Mouse (Mus musculus) liver, embryonic 14 days (tissue): ENCODE data around the gene Strap. TPM values are rescaled to one million over a fixed set of nuclear protein-coding genes. Genes with fewer than 3 reads are reported as not detected.

Experiments
- polyA plus RNA-seq: library from polyadenylated mRNA; depleted of rRNA; stranded (reverse); fragments of >200 nt; gene quantifications from 2 replicates; pipeline ENCODE4 v1.2.3, GENCODE M21; 2012; rRNA removed

Gene Strap
- 31.0 and 34.6 TPM in 2 replicates for polyA plus RNA-seq

GRCm38 (mm10) chr6:137734846-137735609, at the start of gene Strap:
Gene Strap, plus strand, starts transcription at chr6:137735078.

GRCm38 (mm10) chr6:137754056-137754856, 19.4 kb downstream of the Strap start, which contains the start of gene Dera:
Gene Dera, plus strand, starts transcription at chr6:137754546.

Other genes starting within 250 kb of the Strap start
- gene Eps8, start 80.2 kb upstream of the Strap start, polyA plus RNA-seq = 0.58 and 0.59 TPM in 2 replicates
- gene Dera, start 19.5 kb downstream of the Strap start, polyA plus RNA-seq = 16.4 and 18.3 TPM in 2 replicates